Mouse (Mus musculus): ENCODE results near the gene Akt1s1. TPM values are rescaled to one million over a fixed set of nuclear protein-coding genes. Genes with fewer than 3 reads are reported as not detected.

Akt1s1 gene
- polyA plus RNA-seq (2014; fragmentation: Illumina TruSeq; extraction: RNeasy Lipid Tissue Mini Kit (QIAGEN cat#74804); ENCODE audit: low read depth, low replicate concordance), result 1.2 TPM

GRCm38 (mm10) chr7:44848561-44849415, at the start of gene Akt1s1, which contains the start of gene Tbc1d17:
Gene Akt1s1, plus strand, starts transcription at chr7:44848991.
Gene Tbc1d17, minus strand, starts transcription at chr7:44849079.

GRCm38 (mm10) chr7:44815721-44816469, 32.9 kb upstream of the Akt1s1 start, which contains the start of the genes Nup62 and Il4i1:
Gene Nup62, plus strand, starts transcription at chr7:44816088.
Gene Il4i1, plus strand, starts transcription at chr7:44816387.

GRCm38 (mm10) chr7:44816470-44817021, 32.2 kb upstream of the Akt1s1 start, which contains the start of gene Atf5:
Gene Atf5, minus strand, starts transcription at chr7:44816658.

GRCm38 (mm10) chr7:44857042-44857552, 8.3 kb downstream of the Akt1s1 start, which contains the start of gene Pnkp:
Gene Pnkp, plus strand, starts transcription at chr7:44857139.

GRCm38 (mm10) chr7:44869697-44870528, 21.1 kb downstream of the Akt1s1 start, which contains the start of gene Ptov1:
Gene Ptov1, minus strand, starts transcription at chr7:44869788.

GRCm38 (mm10) chr7:44892276-44892921, 43.6 kb downstream of the Akt1s1 start, which contains the start of gene Med25:
Gene Med25, minus strand, starts transcription at chr7:44892712.

GRCm38 (mm10) chr7:44895593-44896434, 47.0 kb downstream of the Akt1s1 start, which contains the start of gene Fuz:
Gene Fuz, plus strand, starts transcription at chr7:44896079.

Other genes starting within 250 kb of the Akt1s1 start
- 0.07 TPM for gene Myh14, start 178.1 kb upstream of the Akt1s1 start, polyA plus RNA-seq (2014; fragmentation: Illumina TruSeq; extraction: RNeasy Lipid Tissue Mini Kit (QIAGEN cat#74804); ENCODE audit: low read depth, low replicate concordance)
- gene Izumo2, start 140.2 kb upstream of the Akt1s1 start, polyA plus RNA-seq (2014; fragmentation: Illumina TruSeq; extraction: RNeasy Lipid Tissue Mini Kit (QIAGEN cat#74804); ENCODE audit: low read depth, low replicate concordance), result 343 TPM
- 27.7 TPM for gene Vrk3, start 100.6 kb upstream of the Akt1s1 start, polyA plus RNA-seq (2014; fragmentation: Illumina TruSeq; extraction: RNeasy Lipid Tissue Mini Kit (QIAGEN cat#74804); ENCODE audit: low read depth, low replicate concordance)
- gene Zfp473, start 97.9 kb upstream of the Akt1s1 start, polyA plus RNA-seq (2014; fragmentation: Illumina TruSeq; extraction: RNeasy Lipid Tissue Mini Kit (QIAGEN cat#74804); ENCODE audit: low read depth, low replicate concordance), result 3.0 TPM
- gene Nup62, start 32.9 kb upstream of the Akt1s1 start, polyA plus RNA-seq (2014; fragmentation: Illumina TruSeq; extraction: RNeasy Lipid Tissue Mini Kit (QIAGEN cat#74804); ENCODE audit: low read depth, low replicate concordance), result 15.5 TPM
- gene Il4i1, start 32.6 kb upstream of the Akt1s1 start, polyA plus RNA-seq (2014; fragmentation: Illumina TruSeq; extraction: RNeasy Lipid Tissue Mini Kit (QIAGEN cat#74804); ENCODE audit: low read depth, low replicate concordance), result 11.4 TPM
- 3.0 TPM for gene Atf5, start 32.3 kb upstream of the Akt1s1 start, polyA plus RNA-seq (2014; fragmentation: Illumina TruSeq; extraction: RNeasy Lipid Tissue Mini Kit (QIAGEN cat#74804); ENCODE audit: low read depth, low replicate concordance)
- 0.98 TPM for gene Tbc1d17, start 88 bp downstream of the Akt1s1 start, polyA plus RNA-seq (2014; fragmentation: Illumina TruSeq; extraction: RNeasy Lipid Tissue Mini Kit (QIAGEN cat#74804); ENCODE audit: low read depth, low replicate concordance)
- gene Pnkp, start 8.1 kb downstream of the Akt1s1 start, polyA plus RNA-seq (2014; fragmentation: Illumina TruSeq; extraction: RNeasy Lipid Tissue Mini Kit (QIAGEN cat#74804); ENCODE audit: low read depth, low replicate concordance), result 0.71 TPM
- 0.32 TPM for gene Ptov1, start 20.8 kb downstream of the Akt1s1 start, polyA plus RNA-seq (2014; fragmentation: Illumina TruSeq; extraction: RNeasy Lipid Tissue Mini Kit (QIAGEN cat#74804); ENCODE audit: low read depth, low replicate concordance)
- gene Med25, start 43.7 kb downstream of the Akt1s1 start, polyA plus RNA-seq (2014; fragmentation: Illumina TruSeq; extraction: RNeasy Lipid Tissue Mini Kit (QIAGEN cat#74804); ENCODE audit: low read depth, low replicate concordance), result 2.0 TPM
- gene Fuz, start 47.1 kb downstream of the Akt1s1 start, polyA plus RNA-seq (2014; fragmentation: Illumina TruSeq; extraction: RNeasy Lipid Tissue Mini Kit (QIAGEN cat#74804); ENCODE audit: low read depth, low replicate concordance), result 9.9 TPM
- gene Ap2a1, start 80.5 kb downstream of the Akt1s1 start, polyA plus RNA-seq (2014; fragmentation: Illumina TruSeq; extraction: RNeasy Lipid Tissue Mini Kit (QIAGEN cat#74804); ENCODE audit: low read depth, low replicate concordance), result 104 TPM
- 11.2 TPM for gene Tsks, start 94.2 kb downstream of the Akt1s1 start, polyA plus RNA-seq (2014; fragmentation: Illumina TruSeq; extraction: RNeasy Lipid Tissue Mini Kit (QIAGEN cat#74804); ENCODE audit: low read depth, low replicate concordance)
- 9.3 TPM for gene Cpt1c, start 125.9 kb downstream of the Akt1s1 start, polyA plus RNA-seq (2014; fragmentation: Illumina TruSeq; extraction: RNeasy Lipid Tissue Mini Kit (QIAGEN cat#74804); ENCODE audit: low read depth, low replicate concordance)
- 8.0 TPM for gene Prmt1, start 137.6 kb downstream of the Akt1s1 start, polyA plus RNA-seq (2014; fragmentation: Illumina TruSeq; extraction: RNeasy Lipid Tissue Mini Kit (QIAGEN cat#74804); ENCODE audit: low read depth, low replicate concordance)
- gene Irf3, start 148.7 kb downstream of the Akt1s1 start, polyA plus RNA-seq (2014; fragmentation: Illumina TruSeq; extraction: RNeasy Lipid Tissue Mini Kit (QIAGEN cat#74804); ENCODE audit: low read depth, low replicate concordance), result 18.4 TPM
- gene Bcl2l12, start 149.7 kb downstream of the Akt1s1 start, polyA plus RNA-seq (2014; fragmentation: Illumina TruSeq; extraction: RNeasy Lipid Tissue Mini Kit (QIAGEN cat#74804); ENCODE audit: low read depth, low replicate concordance), result 1.5 TPM
- 3.3 TPM for gene Scaf1, start 167.4 kb downstream of the Akt1s1 start, polyA plus RNA-seq (2014; fragmentation: Illumina TruSeq; extraction: RNeasy Lipid Tissue Mini Kit (QIAGEN cat#74804); ENCODE audit: low read depth, low replicate concordance)
- 1.8 TPM for gene Rras, start 169.0 kb downstream of the Akt1s1 start, polyA plus RNA-seq (2014; fragmentation: Illumina TruSeq; extraction: RNeasy Lipid Tissue Mini Kit (QIAGEN cat#74804); ENCODE audit: low read depth, low replicate concordance)
- gene Prr12, start 203.9 kb downstream of the Akt1s1 start, polyA plus RNA-seq (2014; fragmentation: Illumina TruSeq; extraction: RNeasy Lipid Tissue Mini Kit (QIAGEN cat#74804); ENCODE audit: low read depth, low replicate concordance), result 0.24 TPM
- gene Nosip, start 213.4 kb downstream of the Akt1s1 start, polyA plus RNA-seq (2014; fragmentation: Illumina TruSeq; extraction: RNeasy Lipid Tissue Mini Kit (QIAGEN cat#74804); ENCODE audit: low read depth, low replicate concordance), result 4.6 TPM
- gene Prrg2, start 213.7 kb downstream of the Akt1s1 start, polyA plus RNA-seq (2014; fragmentation: Illumina TruSeq; extraction: RNeasy Lipid Tissue Mini Kit (QIAGEN cat#74804); ENCODE audit: low read depth, low replicate concordance), result 2.7 TPM
- not detected for gene Rcn3, start 243.2 kb downstream of the Akt1s1 start, polyA plus RNA-seq (2014; fragmentation: Illumina TruSeq; extraction: RNeasy Lipid Tissue Mini Kit (QIAGEN cat#74804); ENCODE audit: low read depth, low replicate concordance)